In genomic region chr3:147252226-147252788, GRCm38 (mm10) we compare ENCODE assay signal across 33 mouse cellular contexts.
DNase-seq lines count a peak whose midpoint lies in the region; ATAC-seq lines count a peak whose summit lies in the region.
"Had no signal": no experiment of that assay in that cellular context is flagged by ENCODE, and none has a peak within 500 bp of the region (broad histone marks: within the 10 kb centered on the region; RNA-seq: fewer than 3 reads in every experiment).

No protein-coding gene starts in this region.

- H3K27ac ChIP-seq in hindbrain, embryonic 12.5 days = 0 out of 2 replicates have a peak overlapping the region, but pooled peaks have one; percentile 62
- no peak overlapping the region for H3K27ac ChIP-seq in hindbrain, embryonic 16.5 days (ENCODE audit: low read depth, low read length)
- peak overlapping the region; percentile 53; the same call in 1 of the 2 replicates for H3K27ac ChIP-seq in neural tube, embryonic 11.5 days (ENCODE audit: low read depth, low read length)
- peak overlapping the region; percentile 81 for H3K27ac ChIP-seq in neural tube, embryonic 13.5 days (replicated peaks)
- H3K27ac ChIP-seq: embryonic facial prominence, embryonic 13.5 days; gastrocnemius, adult 2 months; kidney, postnatal 0 days; liver, embryonic 12.5 days had no signal

- H3K4me3 ChIP-seq in hindbrain, embryonic 12.5 days = no peak overlapping the region
- no peak overlapping the region for H3K4me3 ChIP-seq in hindbrain, embryonic 16.5 days (ENCODE audit: low read length)
- no peak overlapping the region for H3K4me3 ChIP-seq in neural tube, embryonic 11.5 days (ENCODE audit: low read depth, low read length)
- no peak overlapping the region for H3K4me3 ChIP-seq in neural tube, embryonic 13.5 days
- H3K4me3 ChIP-seq: embryonic facial prominence, embryonic 13.5 days; erythroblast, embryonic 14.5 days; gastrocnemius, adult 2 months; liver, embryonic 12.5 days; megakaryocyte, embryonic 14.5 days; myocyte had no signal

- ATAC-seq in hindbrain, embryonic 12.5 days (ENCODE audit: low FRiP score) = no peak
- ATAC-seq in hindbrain, embryonic 16.5 days = no peak
- ATAC-seq in neural tube, embryonic 11.5 days (ENCODE audit: insufficient read depth, low FRiP score, low TSS enrichment) = no peak
- ATAC-seq in neural tube, embryonic 13.5 days (ENCODE audit: low read depth) = 0 out of 2 replicates have a peak, but pooled peaks have one; percentile 40
- ATAC-seq: CD4-positive, CD25-positive, alpha-beta regulatory T cell, adult 4 months; intestine, embryonic 16.5 days; liver, embryonic 12.5 days; liver, postnatal 0 days had no signal

- H3K4me1 ChIP-seq in hindbrain, embryonic 12.5 days = peaks cover 16% of the 10 kb centered on the region
- no peaks in the 10 kb centered on the region for H3K4me1 ChIP-seq in hindbrain, embryonic 16.5 days (ENCODE audit: control insufficient read depth, insufficient read depth, low read depth, low read length)
- H3K4me1 ChIP-seq in neural tube, embryonic 11.5 days (ENCODE audit: control insufficient read depth, insufficient read depth, low read length) = no peaks in the 10 kb centered on the region
- peaks cover 37% of the 10 kb centered on the region for H3K4me1 ChIP-seq in neural tube, embryonic 13.5 days (replicated peaks)
- H3K4me1 ChIP-seq: embryonic facial prominence, embryonic 13.5 days; liver, embryonic 12.5 days; megakaryocyte, embryonic 14.5 days had no signal

- H3K36me3 ChIP-seq in hindbrain, embryonic 12.5 days = no peaks in the 10 kb centered on the region
- no peaks in the 10 kb centered on the region for H3K36me3 ChIP-seq in hindbrain, embryonic 16.5 days (ENCODE audit: control insufficient read depth, insufficient read depth, low read length)
- H3K36me3 ChIP-seq in neural tube, embryonic 11.5 days (ENCODE audit: control insufficient read depth, insufficient read depth, low read length) = no peaks in the 10 kb centered on the region
- no peaks in the 10 kb centered on the region for H3K36me3 ChIP-seq in neural tube, embryonic 13.5 days
- H3K36me3 ChIP-seq: embryonic facial prominence, embryonic 13.5 days; liver, embryonic 12.5 days had no signal

- H3K4me2 ChIP-seq in hindbrain, embryonic 12.5 days (replicated peaks) = no peak overlapping the region
- H3K4me2 ChIP-seq in hindbrain, embryonic 16.5 days (ENCODE audit: low read length) = no peak overlapping the region
- H3K4me2 ChIP-seq in neural tube, embryonic 11.5 days (ENCODE audit: low read depth) = no peak overlapping the region
- H3K4me2 ChIP-seq in neural tube, embryonic 13.5 days = no peak overlapping the region
- H3K4me2 ChIP-seq: embryonic facial prominence, embryonic 13.5 days; heart, embryonic 11.5 days; liver, embryonic 12.5 days had no signal

- no peaks in the 10 kb centered on the region for H3K9me3 ChIP-seq in hindbrain, embryonic 12.5 days (replicated peaks)
- no peaks in the 10 kb centered on the region for H3K9me3 ChIP-seq in hindbrain, embryonic 16.5 days (ENCODE audit: control insufficient read depth, low read length)
- H3K9me3 ChIP-seq in neural tube, embryonic 11.5 days (ENCODE audit: control insufficient read depth, low read length) = no peaks in the 10 kb centered on the region
- H3K9me3 ChIP-seq in neural tube, embryonic 13.5 days = no peaks in the 10 kb centered on the region
- H3K9me3 ChIP-seq: embryonic facial prominence, embryonic 13.5 days; liver, embryonic 12.5 days had no signal

- DNase-seq in neural tube, embryonic 11.5 days (ENCODE audit: low spot score) = no peak
- no peak for DNase-seq in neural tube, embryonic 10.5 days (ENCODE audit: extremely low spot score, low spot score)
- DNase-seq in thymus, postnatal 10 days (ENCODE audit: low spot score in 2 of 2) = no peak
- no peak for DNase-seq in frontal cortex, postnatal 10 days (ENCODE audit: low spot score in 2 of 2)
- DNase-seq: adrenal gland, postnatal 14 days; cerebellum, adult 11-12 months; cerebellum, adult 9-11 months; gastrocnemius, adult 2 months; gastrocnemius, postnatal 36 days; heart, adult 18-20 months; heart, postnatal 36 days; kidney, adult 8-10 months; kidney, postnatal 4 days; layer of hippocampus, postnatal 36 days; left cerebral cortex, postnatal 4 days; liver, postnatal 0 days; lung, postnatal 4 days; right cerebral cortex, adult 18-20 months; right cerebral cortex, postnatal 4 days; thymus, adult 2 months; thymus, postnatal 4 days had no signal

- no peak overlapping the region for H3K9ac ChIP-seq in hindbrain, embryonic 12.5 days
- no peak overlapping the region for H3K9ac ChIP-seq in hindbrain, embryonic 16.5 days (ENCODE audit: low read depth, low read length)
- H3K9ac ChIP-seq in neural tube, embryonic 11.5 days (ENCODE audit: low read length) = no peak overlapping the region
- no peak overlapping the region for H3K9ac ChIP-seq in neural tube, embryonic 13.5 days
- H3K9ac ChIP-seq: embryonic facial prominence, embryonic 13.5 days; liver, embryonic 12.5 days; liver, postnatal 0 days had no signal

- WGBS in hindbrain, embryonic 12.5 days = 82% methylated on average over 4 of the region's 4 CpGs
- WGBS in hindbrain, embryonic 16.5 days = 74% methylated on average over 4 of the region's 4 CpGs
- 66% methylated on average over 4 of the region's 4 CpGs for WGBS in neural tube, embryonic 11.5 days
- WGBS in neural tube, embryonic 13.5 days = 59% methylated on average over 4 of the region's 4 CpGs

- H3K27me3 ChIP-seq in hindbrain, embryonic 12.5 days = no peaks in the 10 kb centered on the region
- H3K27me3 ChIP-seq in hindbrain, embryonic 16.5 days (replicated peaks; ENCODE audit: control insufficient read depth, insufficient read depth, low read length) = no peaks in the 10 kb centered on the region
- no peaks in the 10 kb centered on the region for H3K27me3 ChIP-seq in neural tube, embryonic 11.5 days (ENCODE audit: control insufficient read depth, insufficient read depth, low read length)
- H3K27me3 ChIP-seq in neural tube, embryonic 13.5 days = no peaks in the 10 kb centered on the region
- H3K27me3 ChIP-seq: embryonic facial prominence, embryonic 13.5 days; liver, embryonic 12.5 days; megakaryocyte, embryonic 14.5 days had no signal
